Mouse (Mus musculus): ENCODE data around the gene Ppp6r1. TPM values are rescaled to one million over a fixed set of nuclear protein-coding genes. Genes with fewer than 3 reads are reported as not detected.
"Not testable (repeated sequence)": the region's sequence is repeated elsewhere in the genome, so short reads cannot be mapped to it uniquely, and the experiment has no call there.

The Ppp6r1 gene
- polyA plus RNA-seq, 1 experiment from 2014 or later = 8.1 TPM

GRCm38 (mm10) chr7:4597046-4597445 is 61.8 kb downstream of the Ppp6r1 start:
- 66% methylated on average over 4 of the region's 4 CpGs for WGBS
- not testable (repeated sequence) for H3K27me3 ChIP-seq (ENCODE audit: control insufficient read depth, insufficient read depth, low read length); H3K36me3 ChIP-seq (ENCODE audit: control insufficient read depth, insufficient read depth, low read length); H3K9ac ChIP-seq (ENCODE audit: low read length); H3K4me1 ChIP-seq (ENCODE audit: control insufficient read depth in 2 of 2, insufficient read depth in 2 of 2, low read length in 2 of 2); H3K4me3 ChIP-seq (ENCODE audit: control insufficient read depth in 1 of 2, insufficient read depth in 1 of 2, low read depth in 1 of 2, low read length in 2 of 2); H3K9me3 ChIP-seq (ENCODE audit: control insufficient read depth, low read length); H3K27ac ChIP-seq (replicated peaks in 1 of 2; ENCODE audit: control insufficient read depth in 1 of 2, insufficient read depth in 1 of 2, low read depth in 2 of 2, low read length in 2 of 2); H3K4me2 ChIP-seq (ENCODE audit: low read length); ATAC-seq (ENCODE audit: insufficient number of reproducible peaks, insufficient read depth, low FRiP score, low read depth)

Other genes starting within 250 kb of the Ppp6r1 start
- 29.5 and 30.7 TPM in 2 replicates for gene Rdh13, start 213.4 kb downstream of the Ppp6r1 start, polyA plus RNA-seq (2014; fragmentation: Nextera tagmentation; extraction: Ambion mirVana)
- gene Eps8l1, start 198.3 kb downstream of the Ppp6r1 start, polyA plus RNA-seq (2014; fragmentation: Nextera tagmentation; extraction: Ambion mirVana) = 2.1 and 4.7 TPM in 2 replicates
- 41.7 and 47.7 TPM in 2 replicates for gene Ppp1r12c, start 157.3 kb downstream of the Ppp6r1 start, polyA plus RNA-seq (2014; fragmentation: Nextera tagmentation; extraction: Ambion mirVana)
- gene Tnnt1, start 142.6 kb downstream of the Ppp6r1 start, polyA plus RNA-seq (2014; fragmentation: Nextera tagmentation; extraction: Ambion mirVana) = 479 and 551 TPM in 2 replicates
- gene Tnni3, start 134.8 kb downstream of the Ppp6r1 start, polyA plus RNA-seq (2014; fragmentation: Nextera tagmentation; extraction: Ambion mirVana) = 2,958 and 3,056 TPM in 2 replicates
- gene Dnaaf3, start 126.6 kb downstream of the Ppp6r1 start, polyA plus RNA-seq (2014; fragmentation: Nextera tagmentation; extraction: Ambion mirVana) = 0.15 and 0.51 TPM in 2 replicates
- gene Syt5, start 111.5 kb downstream of the Ppp6r1 start, polyA plus RNA-seq (2014; fragmentation: Nextera tagmentation; extraction: Ambion mirVana) = 0.55 and 0.78 TPM in 2 replicates
- not detected in 2 replicates for gene Ptprh, start 55.0 kb downstream of the Ppp6r1 start, polyA plus RNA-seq (2014; fragmentation: Nextera tagmentation; extraction: Ambion mirVana)
- 1.2 and 1.6 TPM in 2 replicates for gene Tmem86b, start 27.6 kb downstream of the Ppp6r1 start, polyA plus RNA-seq (2014; fragmentation: Nextera tagmentation; extraction: Ambion mirVana)
- 65.4 TPM in 2 replicates for gene Hspbp1, start 26.0 kb upstream of the Ppp6r1 start, polyA plus RNA-seq (2014; fragmentation: Nextera tagmentation; extraction: Ambion mirVana)
- gene Brsk1, start 31.6 kb upstream of the Ppp6r1 start, polyA plus RNA-seq (2014; fragmentation: Nextera tagmentation; extraction: Ambion mirVana) = 1.3 and 1.4 TPM in 2 replicates
- gene Tmem150b, start 66.2 kb upstream of the Ppp6r1 start, polyA plus RNA-seq (2014; fragmentation: Nextera tagmentation; extraction: Ambion mirVana) = 0.08 TPM in 1 of 2 replicates, not detected in the other
- gene Kmt5c, start 81.1 kb upstream of the Ppp6r1 start, polyA plus RNA-seq (2014; fragmentation: Nextera tagmentation; extraction: Ambion mirVana) = 47.5 and 47.6 TPM in 2 replicates
- gene Cox6b2, start 94.1 kb upstream of the Ppp6r1 start, polyA plus RNA-seq (2014; fragmentation: Nextera tagmentation; extraction: Ambion mirVana) = 30.4 and 30.6 TPM in 2 replicates
- not detected in 2 replicates for gene Fam71e2, start 112.3 kb upstream of the Ppp6r1 start, polyA plus RNA-seq (2014; fragmentation: Nextera tagmentation; extraction: Ambion mirVana)
- gene Il11, start 123.8 kb upstream of the Ppp6r1 start, polyA plus RNA-seq (2014; fragmentation: Nextera tagmentation; extraction: Ambion mirVana) = not detected in 2 replicates
- not detected in 2 replicates for gene Tmem190, start 123.9 kb upstream of the Ppp6r1 start, polyA plus RNA-seq (2014; fragmentation: Nextera tagmentation; extraction: Ambion mirVana)
- gene Tmem238, start 130.6 kb upstream of the Ppp6r1 start, polyA plus RNA-seq (2014; fragmentation: Nextera tagmentation; extraction: Ambion mirVana) = 3.0 and 3.7 TPM in 2 replicates
- 179 and 188 TPM in 2 replicates for gene Rpl28, start 133.9 kb upstream of the Ppp6r1 start, polyA plus RNA-seq (2014; fragmentation: Nextera tagmentation; extraction: Ambion mirVana)
- 237 and 408 TPM in 2 replicates for gene Ube2s, start 153.6 kb upstream of the Ppp6r1 start, polyA plus RNA-seq (2014; fragmentation: Nextera tagmentation; extraction: Ambion mirVana)
- gene Shisa7, start 185.7 kb upstream of the Ppp6r1 start, polyA plus RNA-seq (2014; fragmentation: Nextera tagmentation; extraction: Ambion mirVana) = 0.05 TPM in 1 of 2 replicates, not detected in the other
- 4.2 and 4.3 TPM in 2 replicates for gene Isoc2b, start 211.2 kb upstream of the Ppp6r1 start, polyA plus RNA-seq (2014; fragmentation: Nextera tagmentation; extraction: Ambion mirVana)
- 1.1 and 1.5 TPM in 2 replicates for gene Isoc2a, start 218.1 kb upstream of the Ppp6r1 start, polyA plus RNA-seq (2014; fragmentation: Nextera tagmentation; extraction: Ambion mirVana)
- 0.20 TPM in 1 of 2 replicates, not detected in the other for gene Gm36210, start 247.5 kb upstream of the Ppp6r1 start, polyA plus RNA-seq (2014; fragmentation: Nextera tagmentation; extraction: Ambion mirVana)